Comparison of ENCODE assay signal across 14 mouse cellular contexts in the genomic region with DNA sequence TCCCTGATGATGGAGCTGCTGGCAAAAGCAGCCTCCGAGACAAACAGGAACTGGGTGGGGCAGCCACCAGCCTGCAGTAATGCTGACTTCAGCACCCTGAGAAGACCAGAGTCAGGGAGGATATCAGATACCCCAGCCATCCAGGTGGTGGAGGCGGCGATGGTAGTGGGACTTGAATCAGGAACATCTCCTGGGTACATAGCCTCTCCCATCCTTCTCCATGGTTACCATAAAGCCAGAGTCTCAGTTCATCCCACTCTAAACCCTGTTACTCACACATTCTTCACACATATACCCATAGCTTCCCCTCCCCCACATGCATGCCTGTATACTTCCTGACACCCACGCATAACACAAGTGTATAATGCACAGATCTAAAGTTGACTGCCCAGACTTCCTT. TPM values are rescaled to one million over a fixed set of nuclear protein-coding genes. Genes with fewer than 3 reads are reported as not detected.
DNase-seq lines count a peak whose midpoint lies in the region; ATAC-seq lines count a peak whose summit lies in the region.
"Had no signal": no experiment of that assay in that cellular context is flagged by ENCODE, and none has a peak within 500 bp of the region (broad histone marks: within the 10 kb centered on the region; RNA-seq: fewer than 3 reads in every experiment).

No protein-coding gene starts in this region.

- ATAC-seq in activated CD4-positive, CD25-positive, alpha-beta regulatory T cell, adult 4 months: peak; percentile 86
- ATAC-seq in neutrophil, adult 5-6 weeks (ENCODE audit: extremely low read depth, insufficient number of reproducible peaks, low FRiP score, poor library complexity, severe bottlenecking): peak; percentile 21
- no peak for ATAC-seq in erythroid progenitor cell, adult 5-6 weeks (replicated peaks; ENCODE audit: low FRiP score, poor library complexity, severe bottlenecking)
- ATAC-seq: forebrain, postnatal 0 days; Patski had no signal

- peak; percentile 30 for DNase-seq in layer of hippocampus, adult 9-11 months
- DNase-seq in layer of hippocampus, postnatal 14 days (ENCODE audit: low spot score in 2 of 2): no peak
- peak; percentile 36 for DNase-seq in 3T3-L1 (ENCODE audit: low read depth, low spot score)
- DNase-seq in c-Kit-positive CD71-positive TER-119-positive erythroid progenitor cells, embryonic 14.5 days (ENCODE audit: low spot score): no peak
- no peak for DNase-seq in cerebellum, adult 8-10 months
- DNase-seq: adrenal gland, postnatal 10 days; forebrain, postnatal 0 days; heart, postnatal 10 days; midbrain, embryonic 14.5 days; retina, postnatal 1 day had no signal

RNA-seq across cellular contexts. Expression of gene Ehd3, which starts 18.3 kb away (rescaled TPM):
- 100 to 1,000 TPM; 115 to 118 TPM for total RNA-seq in layer of hippocampus, postnatal 14 days (2021)
- polyA plus RNA-seq in activated CD4-positive, CD25-positive, alpha-beta regulatory T cell, adult 4 months (2017; shearing (Covaris generic)): 10 to 100 TPM; 41.0 to 58.1 TPM
- total RNA-seq in neutrophil, adult 5-6 weeks (2017): 6.3 and 10.1 TPM in 2 replicates
- 1.4 TPM in 1 of 2 replicates, not detected in the other for total RNA-seq in erythroid progenitor cell, adult 5-6 weeks (2015; ENCODE audit: low replicate concordance)
- 0.77 and 1.3 TPM in 2 replicates for total RNA-seq in erythroid progenitor cell, adult 5-6 weeks (2017; ENCODE audit: low replicate concordance)

Comparison
In these comparisons a context has a peak if more than half of its experiments do, and no peak if none do; other contexts are left out.
1. DNase-seq: peak in layer of hippocampus, adult 9-11 months (single experiment) and 3T3-L1 (single experiment); none in layer of hippocampus, postnatal 14 days (0 of 2), c-Kit-positive CD71-positive TER-119-positive erythroid progenitor cells, embryonic 14.5 days (single experiment) and cerebellum, adult 8-10 months (single experiment).
2. RNA of gene Ehd3, which starts 18.3 kb away (total RNA-seq): 115 to 118 TPM in layer of hippocampus, postnatal 14 days; 6.3 to 10.1 TPM in neutrophil, adult 5-6 weeks and 0.77 to 1.4 TPM in erythroid progenitor cell, adult 5-6 weeks; every median in the first group is over 10 times any median in the second.